Mouse (Mus musculus) lung, embryonic 15.5 days (tissue): ENCODE results near the gene Cd209d. TPM values are rescaled to one million over a fixed set of nuclear protein-coding genes. Genes with fewer than 3 reads are reported as not detected.
"Not testable (repeated sequence)": the region's sequence is repeated elsewhere in the genome, so short reads cannot be mapped to it uniquely, and the experiment has no call there.

ENCODE experiments used
- ATAC-seq: fragments of 200-750 bp; cut with Nextera tagmentation; 2 replicates; pipeline ENCODE4 v1.8.0; 2017; ENCODE audit warnings: moderate number of reproducible peaks, borderline replicate concordance; ENCODE audit not compliant: low FRiP score, low TSS enrichment; ENCODE audit errors: extremely low read depth
- H3K27ac ChIP-seq: fragments of 300-500 bp; sonication (generic); 2 replicates; pipeline ENCODE4 v1.5.1; 2015; ENCODE audit warnings: moderate library complexity, mild to moderate bottlenecking, inconsistent platforms
- H3K27me3 ChIP-seq: fragments of 300-500 bp; sonication (generic); 2 replicates; pipeline ENCODE4 v1.6.1; 2015; ENCODE audit warnings: inconsistent platforms
- H3K36me3 ChIP-seq: fragments of 300-500 bp; sonication (generic); 2 replicates; pipeline ENCODE4 v1.6.1; 2015; ENCODE audit warnings: inconsistent platforms
- H3K4me1 ChIP-seq: fragments of 300-500 bp; sonication (generic); 2 replicates; pipeline ENCODE4 v1.6.1; 2015; ENCODE audit warnings: inconsistent platforms
- H3K4me2 ChIP-seq: fragments of 300-500 bp; sonication (generic); 2 replicates; pipeline ENCODE4 v1.6.1; 2015; ENCODE audit warnings: inconsistent platforms, mild to moderate bottlenecking, moderate library complexity
- H3K4me3 ChIP-seq: fragments of 300-500 bp; sonication (generic); 2 replicates; pipeline ENCODE4 v1.5.1; 2015; ENCODE audit warnings: mild to moderate bottlenecking, inconsistent platforms
- H3K9ac ChIP-seq: fragments of 300-500 bp; sonication (generic); 2 replicates; pipeline ENCODE4 v1.6.1; 2015; ENCODE audit warnings: inconsistent platforms
- H3K9me3 ChIP-seq: fragments of 300-500 bp; sonication (generic); 2 replicates; pipeline ENCODE4 v1.6.1; 2016; ENCODE audit warnings: inconsistent platforms
- WGBS: fragments of 180-500 bp; shearing (Covaris S2); methylation state at CpG from one replicate; pipeline ENCODE4 v1.1.7; 2015; 5-methylcytosine and 5-hydroxymethylcytosine counted together
- polyA plus RNA-seq: library from polyadenylated mRNA; unstranded; fragments of >200 nt; fragmentation: Nextera tagmentation; extraction: Ambion mirVana; gene quantifications from 2 replicates; pipeline ENCODE4 v1.2.1, GENCODE M21; 2015

The Cd209d gene
- not detected in 2 replicates for polyA plus RNA-seq

DNA sequence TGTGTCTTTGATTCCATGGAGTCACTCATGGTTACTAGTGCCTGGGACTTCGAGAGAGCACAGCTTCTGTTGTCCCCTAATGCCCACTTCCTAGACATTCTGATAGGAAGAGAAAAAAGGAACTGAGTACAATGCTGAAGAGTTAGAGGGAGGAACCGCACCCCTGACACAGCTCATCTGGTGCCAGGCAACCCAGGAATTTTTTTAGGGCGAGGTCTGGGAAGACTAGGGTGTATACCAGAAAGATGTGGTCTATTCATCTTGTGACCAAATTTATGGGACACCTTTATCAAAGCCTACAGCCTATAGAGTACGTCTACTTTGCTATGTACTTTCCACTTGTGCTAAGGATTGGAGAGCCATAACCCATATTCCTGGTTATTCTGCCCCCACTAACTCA is at the start of gene Cd209d:
Cd209d (minus strand) TSS at position 101 of the 400 bp plus-strand sequence.
- 71% methylated on average over 4 of the region's 4 CpGs for WGBS
- H3K36me3 ChIP-seq: no peaks in the 10 kb centered on the region
- H3K9ac ChIP-seq: no peak within 1 kb of the TSS
- no peak within 1 kb of the TSS for H3K4me3 ChIP-seq
- H3K4me1 ChIP-seq: no peaks in the 10 kb centered on the region
- no peaks in the 10 kb centered on the region for H3K9me3 ChIP-seq
- ATAC-seq: no peak
- no peaks in the 10 kb centered on the region for H3K27me3 ChIP-seq
- H3K27ac ChIP-seq: no peak within 1 kb of the TSS
- no peak within 1 kb of the TSS for H3K4me2 ChIP-seq

DNA sequence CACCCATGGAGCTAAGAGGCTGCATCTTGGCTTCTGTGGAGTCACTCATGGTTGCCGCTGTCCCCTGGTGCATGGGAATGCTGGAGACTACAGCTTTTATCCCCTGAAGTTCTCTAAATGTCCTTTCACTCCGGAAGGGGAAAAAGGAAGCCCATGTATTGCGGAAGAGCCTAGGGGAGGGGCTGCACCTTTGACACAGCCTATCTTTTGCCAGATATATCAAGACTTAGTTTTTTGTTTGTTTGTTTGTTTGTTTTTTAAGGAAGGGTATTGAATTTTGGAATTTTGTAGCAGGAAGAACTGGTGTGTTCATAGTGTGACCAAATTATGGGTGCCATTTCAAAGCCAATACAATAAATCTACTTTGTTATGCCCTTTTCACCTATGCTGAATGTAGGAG is 48.4 kb upstream of the Cd209d start, which contains the start of gene Cd209b:
Cd209b (minus strand) TSS at position 101 of the 400 bp plus-strand sequence.
- no peak within 1 kb of the TSS for H3K4me3 ChIP-seq
- H3K9me3 ChIP-seq: no peaks in the 10 kb centered on the region
- no peak within 1 kb of the TSS for H3K4me2 ChIP-seq
- 87% methylated on average over 3 of the region's 3 CpGs for WGBS
- H3K27me3 ChIP-seq: no peaks in the 10 kb centered on the region
- H3K27ac ChIP-seq: no peak within 1 kb of the TSS
- H3K36me3 ChIP-seq: no peaks in the 10 kb centered on the region
- ATAC-seq: no peak
- no peak within 1 kb of the TSS for H3K9ac ChIP-seq
- H3K4me1 ChIP-seq: no peaks in the 10 kb centered on the region

DNA sequence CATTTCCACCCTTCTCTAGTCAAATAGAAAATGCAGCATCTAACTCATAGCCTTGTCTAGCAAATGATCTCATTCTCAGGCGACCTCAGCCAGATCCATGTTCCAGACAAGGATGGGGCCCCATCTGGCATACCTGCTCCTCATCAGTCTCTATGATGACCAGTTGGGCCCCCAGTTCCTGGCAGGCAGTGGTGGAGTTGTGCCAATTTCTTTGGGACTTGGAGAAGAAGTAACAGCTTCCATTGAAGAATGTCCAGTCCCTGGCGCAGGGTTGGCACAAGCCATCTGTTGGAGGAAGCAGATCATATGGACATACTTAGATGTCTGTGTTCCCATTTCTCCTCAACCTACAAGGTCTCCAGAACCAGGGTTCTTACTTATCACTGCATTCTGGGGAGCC is 2.2 kb downstream of the Cd209d start:
- Histone ChIP-seq H3K27me3 (no peaks in the 10 kb centered on the region), H3K36me3 (no peaks in the 10 kb centered on the region), H3K4me2 (no peak overlapping the region), H3K9me3 (no peaks in the 10 kb centered on the region), H3K9ac (no peak overlapping the region), H3K4me3 (no peak overlapping the region), H3K4me1 (no peaks in the 10 kb centered on the region), H3K27ac (no peak overlapping the region)
- no peak for ATAC-seq
- WGBS: 64% methylated on average over 2 of the region's 2 CpGs

DNA sequence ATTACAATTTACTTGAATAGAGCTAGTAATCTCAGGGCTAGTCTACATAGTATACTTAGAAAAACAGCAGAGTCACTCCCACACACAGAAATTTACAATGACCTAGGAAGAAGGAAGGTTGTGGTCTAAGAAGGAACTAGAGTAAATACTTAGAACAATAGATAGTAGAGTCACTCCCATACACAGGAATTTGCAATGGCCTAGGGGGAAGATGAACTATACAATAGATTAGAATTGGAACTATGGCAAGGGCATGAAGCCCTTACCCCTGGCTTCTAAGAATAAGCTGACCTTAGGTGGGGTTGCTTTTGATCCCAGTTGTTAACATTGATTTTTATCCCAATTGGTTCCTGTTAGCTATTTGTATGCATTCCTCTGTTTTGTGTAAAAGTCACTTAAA is 15.6 kb downstream of the Cd209d start:
- not testable (repeated sequence) for H3K4me1 ChIP-seq, H3K4me2 ChIP-seq, H3K36me3 ChIP-seq, H3K9ac ChIP-seq, ATAC-seq, H3K9me3 ChIP-seq, H3K27ac ChIP-seq, H3K4me3 ChIP-seq, H3K27me3 ChIP-seq

DNA sequence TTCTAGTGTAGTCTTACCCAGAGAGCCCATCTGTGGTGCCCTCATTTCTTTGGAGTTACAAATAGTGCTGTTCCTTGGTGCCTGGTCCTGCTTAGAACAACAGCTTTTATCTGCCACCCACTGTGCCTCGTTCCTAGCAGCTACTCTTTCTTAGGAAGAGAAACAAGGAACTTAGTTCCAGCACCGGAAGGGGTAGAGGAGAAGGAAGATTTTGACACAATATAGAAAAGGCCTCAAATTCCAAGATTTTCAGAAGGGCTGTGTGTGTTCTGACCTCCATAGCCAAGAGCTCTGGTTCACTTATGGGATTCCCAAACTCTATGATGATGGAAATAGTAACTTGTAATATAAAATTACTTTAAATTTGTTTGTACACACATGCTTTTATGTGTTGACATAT is 24.1 kb downstream of the Cd209d start, which contains the start of gene Cd209e:
Cd209e (minus strand) TSS at position 101 of the 400 bp plus-strand sequence.
- WGBS: 73% methylated on average over 2 of the region's 2 CpGs

More for the DNA sequence above, 24.1 kb downstream of the Cd209d start, which contains the start of gene Cd209e:
- no peaks in the 10 kb centered on the region for H3K36me3 ChIP-seq
- no peaks in the 10 kb centered on the region for H3K27me3 ChIP-seq
- H3K9ac ChIP-seq: no peak within 1 kb of the TSS
- H3K9me3 ChIP-seq: no peaks in the 10 kb centered on the region
- H3K27ac ChIP-seq: no peak within 1 kb of the TSS
- no peak within 1 kb of the TSS for H3K4me3 ChIP-seq
- H3K4me2 ChIP-seq: no peak within 1 kb of the TSS
- no peaks in the 10 kb centered on the region for H3K4me1 ChIP-seq
- ATAC-seq: no peak

Other genes with a start within 250 kb of the Cd209d start
- 75.6 and 84.6 TPM in 2 replicates for gene Stxbp2, start 247.6 kb downstream of the Cd209d start, polyA plus RNA-seq
- gene Retn, start 222.8 kb downstream of the Cd209d start, polyA plus RNA-seq: not detected in 2 replicates
- gene Mcemp1, start 212.8 kb downstream of the Cd209d start, polyA plus RNA-seq: 1.8 and 2.0 TPM in 2 replicates
- 6.8 and 8.2 TPM in 2 replicates for gene Fcor, start 206.2 kb downstream of the Cd209d start, polyA plus RNA-seq
- gene Trappc5, start 202.3 kb downstream of the Cd209d start, polyA plus RNA-seq: 38.4 and 39.4 TPM in 2 replicates
- gene Fcer2a, start 184.4 kb downstream of the Cd209d start, polyA plus RNA-seq: 0.23 TPM in 1 of 2 replicates, not detected in the other
- gene Clec4g, start 157.9 kb downstream of the Cd209d start, polyA plus RNA-seq: 0.40 and 0.47 TPM in 2 replicates
- gene Cd209a, start 129.6 kb downstream of the Cd209d start, polyA plus RNA-seq: 0.26 and 0.34 TPM in 2 replicates
- gene Cd209e, start 24.2 kb downstream of the Cd209d start, polyA plus RNA-seq: not detected in 2 replicates
- gene Cd209b, start 48.3 kb upstream of the Cd209d start, polyA plus RNA-seq: not detected in 2 replicates
- gene Cd209c, start 76.2 kb upstream of the Cd209d start, polyA plus RNA-seq: 0.34 TPM in 2 replicates
- not detected in 2 replicates for gene Cd209f, start 227.3 kb upstream of the Cd209d start, polyA plus RNA-seq